Mouse (Mus musculus) common myeloid progenitor, adult 5-6 weeks (primary cell): ENCODE data around the gene Pts. TPM values are rescaled to one million over a fixed set of nuclear protein-coding genes. Genes with fewer than 3 reads are reported as not detected.

Source experiments
- ATAC-seq: replicated peaks from 2 replicates; pipeline ENCODE4 v1.8.0; 2016; ENCODE audit warnings: low read depth, mild to moderate bottlenecking, moderate TSS enrichment, inconsistent platforms; ENCODE audit not compliant: poor library complexity, severe bottlenecking
- total RNA-seq: library from RNA; stranded (forward); fragments of 200-1000, 187-1606 nt; gene quantifications from 2 replicates; pipeline ENCODE4 v1.2.3, GENCODE M21; 2017

Pts gene
- total RNA-seq, 1 experiment from 2014 or later: 73.1 TPM

DNA sequence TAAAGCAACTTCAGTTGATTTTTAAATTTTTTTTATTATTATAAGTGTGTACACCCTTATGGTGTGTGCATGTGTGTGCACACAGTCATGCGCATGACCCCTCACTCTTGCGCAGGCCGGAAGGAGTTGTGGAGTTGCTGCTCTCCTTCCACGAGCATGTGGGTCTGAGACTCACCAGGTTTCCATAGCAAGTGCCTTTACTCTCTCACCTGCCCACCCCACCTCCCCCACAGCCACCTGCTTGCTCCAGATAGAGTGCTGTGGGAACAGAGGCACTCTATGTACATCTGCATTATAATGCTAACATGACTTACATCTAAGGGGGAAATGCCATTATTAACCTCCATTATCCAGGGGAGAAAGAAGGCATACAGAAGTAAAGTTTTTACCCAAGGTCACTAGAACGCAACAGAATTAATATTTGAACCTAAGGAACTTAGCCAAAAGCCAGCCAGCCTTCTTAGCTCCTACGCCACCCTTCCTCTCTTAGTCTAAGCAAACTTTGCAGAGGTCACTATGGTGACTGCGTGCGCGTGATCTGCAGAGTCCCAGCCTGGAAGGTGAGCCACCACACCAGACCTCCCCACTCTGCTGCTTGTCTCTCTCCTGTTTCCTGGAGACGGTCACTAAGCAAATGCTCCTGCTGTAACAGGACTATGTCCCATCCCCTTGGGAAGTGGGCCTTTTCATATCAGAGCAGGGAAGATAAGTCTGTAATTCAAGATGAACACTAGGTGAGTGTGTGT, 32.9 kb downstream of the Pts start:
- ATAC-seq: peak; percentile 50

GRCm38 (mm10) chr9:50494311-50494710, 34.2 kb downstream of the Pts start, which contains the start of gene Plet1:
TSS of gene Plet1 (plus strand) at chr9:50494525.
- no peak for ATAC-seq

DNA sequence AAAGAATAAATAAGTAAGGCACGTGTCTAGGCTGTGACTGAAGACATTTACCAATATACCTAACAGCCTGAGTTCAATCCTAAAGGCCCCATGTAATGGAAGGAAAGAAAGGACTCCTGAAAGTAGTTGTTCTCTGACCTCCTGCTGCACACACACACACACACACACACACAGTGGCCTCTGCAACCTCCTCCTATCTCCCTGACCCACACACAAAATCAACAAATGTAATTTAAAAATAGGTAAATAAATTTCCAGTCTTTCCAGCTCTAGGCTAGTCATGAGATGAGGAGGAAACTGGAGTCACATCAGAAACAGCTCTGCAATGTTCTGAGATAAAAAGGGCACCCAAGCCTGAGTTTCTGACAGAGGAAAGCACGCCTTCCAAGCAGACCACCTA, 34.7 kb downstream of the Pts start:
- ATAC-seq: no peak

DNA sequence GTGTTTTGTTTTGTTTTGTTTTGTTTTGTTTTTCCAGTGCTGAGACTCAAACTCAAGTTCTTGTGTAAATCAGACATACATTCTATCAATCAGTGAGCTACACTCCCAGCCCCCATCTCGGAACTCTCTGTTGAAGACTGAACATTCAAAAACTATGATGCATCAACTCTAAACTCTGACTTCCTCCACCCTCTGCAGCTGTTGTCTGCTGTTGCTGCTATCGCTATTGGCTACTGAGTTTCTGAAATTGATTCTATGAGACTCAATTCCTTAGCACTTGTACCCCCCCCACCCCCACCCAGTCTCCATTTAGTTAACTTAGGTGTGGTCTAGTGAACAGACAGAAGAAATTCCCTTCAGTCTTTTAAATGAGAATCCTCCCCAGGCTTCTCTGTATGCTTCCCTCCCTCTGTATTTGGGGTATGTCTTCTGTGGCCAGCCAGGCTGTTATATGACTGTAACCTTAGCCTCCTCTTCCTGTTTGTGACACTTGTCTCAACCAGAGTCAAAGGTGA, 36.9 kb downstream of the Pts start:
- no peak for ATAC-seq

- ATAC-seq: 0 out of 2 replicates have a peak, but pooled peaks have one; percentile 15
Measured at GRCm38 (mm10) chr9:50490836-50491235, 37.7 kb downstream of the Pts start.

GRCm38 (mm10) chr9:50485521-50485920, 43.0 kb downstream of the Pts start:
- no peak for ATAC-seq

DNA sequence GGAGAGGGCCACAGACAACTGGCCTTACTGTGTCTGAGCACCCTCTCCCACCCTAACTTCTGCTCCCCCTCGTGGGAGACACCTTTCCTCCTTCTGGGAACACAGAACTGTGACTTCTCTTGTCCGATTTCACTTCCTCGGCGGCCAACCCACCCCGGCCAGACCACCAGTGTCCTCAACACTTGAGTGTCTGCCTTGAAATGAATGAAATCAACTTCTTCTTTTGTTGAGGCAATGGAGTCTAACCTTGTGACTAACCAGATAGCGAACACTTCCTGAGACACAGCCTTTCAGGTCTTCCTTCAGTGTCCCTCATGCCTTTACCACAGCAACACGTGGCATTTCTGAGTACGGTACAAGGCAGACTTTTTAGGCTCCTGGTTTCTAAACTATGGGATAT, 45.8 kb downstream of the Pts start:
- peak; percentile 75 for ATAC-seq

GRCm38 (mm10) chr9:50479476-50479875, 49.0 kb downstream of the Pts start:
- peak; percentile 50 for ATAC-seq

- ATAC-seq: no peak
Measured at GRCm38 (mm10) chr9:50478826-50479225, 49.7 kb downstream of the Pts start.

GRCm38 (mm10) chr9:50477270-50477669, 51.3 kb downstream of the Pts start:
- ATAC-seq: no peak

DNA sequence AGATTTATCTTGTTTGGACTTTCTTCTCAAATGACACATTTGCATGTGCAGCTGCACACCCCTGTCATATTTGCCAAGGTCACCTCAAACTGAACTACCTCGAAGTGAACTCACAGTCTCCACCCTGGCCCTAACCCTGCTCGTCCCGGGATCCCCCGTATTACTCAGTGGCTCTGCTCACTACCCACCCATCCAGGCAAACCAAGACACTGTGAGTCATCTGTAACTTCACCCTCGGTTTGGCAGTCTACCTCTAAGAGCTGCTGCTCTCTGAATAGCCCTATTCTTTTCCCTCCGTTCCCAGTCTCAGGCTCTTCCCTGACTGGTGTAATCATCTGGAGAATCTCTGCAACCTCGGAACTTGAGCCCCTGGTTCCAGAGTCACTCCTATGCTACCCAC, 51.9 kb downstream of the Pts start:
- ATAC-seq: no peak

DNA sequence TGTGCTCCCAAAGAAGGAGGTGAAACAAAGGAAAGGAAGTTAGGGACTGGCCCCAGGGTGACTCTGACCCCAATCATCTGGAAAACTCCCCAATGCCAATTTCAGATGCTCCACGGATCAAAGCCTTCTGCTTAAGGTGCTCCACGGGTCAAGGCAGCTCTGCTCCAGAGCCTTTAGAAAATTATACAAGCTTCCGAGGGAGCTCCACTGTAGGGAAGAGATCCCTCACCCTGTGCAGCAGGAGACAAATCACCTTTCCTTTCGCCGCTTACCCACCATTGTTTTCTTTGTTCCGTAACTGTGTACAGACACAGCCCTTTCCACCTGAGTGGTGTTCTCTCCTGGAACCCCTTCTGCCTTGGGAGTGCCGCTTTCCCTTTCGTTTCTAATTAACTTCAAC, 52.8 kb downstream of the Pts start:
- no peak for ATAC-seq

DNA sequence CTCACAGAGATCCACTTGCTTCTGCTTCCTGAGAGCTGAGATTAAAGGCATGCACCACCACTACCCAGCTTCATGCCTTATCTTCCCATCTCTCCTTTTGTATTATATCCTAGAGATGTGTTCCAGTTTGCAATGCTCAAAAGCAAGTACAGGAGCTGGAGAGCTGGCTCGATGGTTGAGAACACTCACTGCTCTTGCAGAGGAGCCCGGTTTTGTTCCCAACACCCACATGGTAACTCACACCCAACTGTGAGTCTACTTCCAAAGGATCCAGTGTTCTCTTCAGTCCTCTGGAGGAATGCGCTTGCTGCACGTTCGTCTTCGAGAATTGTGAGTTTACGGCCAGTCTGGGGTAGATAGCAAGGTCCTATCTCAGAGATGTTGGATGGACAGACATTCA, 53.2 kb downstream of the Pts start:
- ATAC-seq: no peak

Other genes starting within 250 kb of the Pts start
- gene Rpl10-ps3, start 183.8 kb downstream of the Pts start, total RNA-seq: 470 and 608 TPM in 2 replicates
- not detected in 2 replicates for gene Plet1, start 34.2 kb downstream of the Pts start, total RNA-seq
- gene Il18, start 26.1 kb upstream of the Pts start, total RNA-seq: 4.4 and 7.5 TPM in 2 replicates
- not detected in 2 replicates for gene Bco2, start 26.5 kb upstream of the Pts start, total RNA-seq
- gene Tex12, start 32.6 kb upstream of the Pts start, total RNA-seq: not detected in 2 replicates
- 172 and 173 TPM in 2 replicates for gene Sdhd, start 75.1 kb upstream of the Pts start, total RNA-seq
- gene Timm8b, start 75.2 kb upstream of the Pts start, total RNA-seq: 147 and 199 TPM in 2 replicates
- 0.24 and 4.4 TPM in 2 replicates for gene Pih1d2, start 88.6 kb upstream of the Pts start, total RNA-seq
- 57.9 and 59.6 TPM in 2 replicates for gene Nkapd1, start 88.7 kb upstream of the Pts start, total RNA-seq
- 37.5 and 49.9 TPM in 2 replicates for gene Dlat, start 131.1 kb upstream of the Pts start, total RNA-seq
- not detected in 2 replicates for gene Dixdc1, start 210.8 kb upstream of the Pts start, total RNA-seq
- gene 2310030G06Rik, start 217.8 kb upstream of the Pts start, total RNA-seq: not detected in 2 replicates
- 0.41 TPM in 1 of 2 replicates, not detected in the other for gene Cryab, start 222.6 kb upstream of the Pts start, total RNA-seq
- gene Hspb2, start 223.6 kb upstream of the Pts start, total RNA-seq: not detected in 2 replicates
- 5.5 and 8.8 TPM in 2 replicates for gene Fdxacb1, start 239.5 kb upstream of the Pts start, total RNA-seq
- 21.2 and 23.3 TPM in 2 replicates for gene Alg9, start 246.3 kb upstream of the Pts start, total RNA-seq
- gene 1110032A03Rik, start 246.8 kb upstream of the Pts start, total RNA-seq: 13.8 and 22.6 TPM in 2 replicates